Mouse (Mus musculus): ENCODE data around the gene Phlpp2. TPM values are rescaled to one million over a fixed set of nuclear protein-coding genes. Genes with fewer than 3 reads are reported as not detected.

The Phlpp2 gene
- polyA plus RNA-seq, 1 experiment from 2014 or later = 4.0 TPM

- ATAC-seq (ENCODE audit: insufficient number of reproducible peaks, insufficient read depth, low FRiP score, low TSS enrichment, low read depth) = no peak
- Histone ChIP-seq H3K27ac (no peak overlapping the region), H3K9ac (replicated peaks) (no peak overlapping the region), H3K4me1 (replicated peaks) (peaks cover 13% of the 10 kb centered on the region), H3K4me2 (no peak overlapping the region), H3K36me3 (no peaks in the 10 kb centered on the region), H3K4me3 (replicated peaks) (no peak overlapping the region), H3K27me3 (peaks cover 69% of the 10 kb centered on the region), H3K9me3 (no peaks in the 10 kb centered on the region)
- WGBS = 64% methylated on average over 4 of the region's 4 CpGs
Measured at GRCm38 (mm10) chr8:109964106-109964505, 95.8 kb downstream of the Phlpp2 start.

GRCm38 (mm10) chr8:109968837-109969236 is 100.5 kb downstream of the Phlpp2 start:
- no peak for ATAC-seq (ENCODE audit: insufficient number of reproducible peaks, insufficient read depth, low FRiP score, low TSS enrichment, low read depth)
- Histone ChIP-seq H3K4me3 (replicated peaks) (no peak overlapping the region), H3K9me3 (no peaks in the 10 kb centered on the region), H3K9ac (replicated peaks) (no peak overlapping the region), H3K27ac (no peak overlapping the region), H3K4me2 (no peak overlapping the region), H3K27me3 (peaks cover 45% of the 10 kb centered on the region), H3K4me1 (replicated peaks) (no peaks in the 10 kb centered on the region), H3K36me3 (no peaks in the 10 kb centered on the region)
- 55% methylated on average over 10 of the region's 10 CpGs for WGBS

DNA sequence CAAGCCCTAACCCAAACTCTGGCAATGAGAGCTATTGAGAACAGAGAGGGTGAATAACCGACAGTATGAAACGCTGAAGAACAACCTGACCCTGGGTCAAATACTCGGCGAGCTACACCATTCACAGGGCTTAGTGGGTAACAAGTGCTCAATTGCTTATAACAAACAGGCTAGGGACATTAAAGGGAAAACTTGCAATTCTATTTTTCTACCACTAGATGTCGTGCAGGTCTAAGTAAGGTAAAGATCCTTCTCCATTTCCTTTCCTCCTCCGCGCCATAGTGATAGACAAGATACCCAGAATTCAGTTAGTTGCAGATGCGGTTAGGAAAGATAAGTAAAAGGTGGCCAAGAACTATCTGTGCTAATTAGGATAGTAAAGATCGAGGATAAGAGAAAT is 102.0 kb downstream of the Phlpp2 start:
- H3K4me1 ChIP-seq (replicated peaks) = no peaks in the 10 kb centered on the region
- no peak for ATAC-seq (ENCODE audit: insufficient number of reproducible peaks, insufficient read depth, low FRiP score, low TSS enrichment, low read depth)
- no peaks in the 10 kb centered on the region for H3K9me3 ChIP-seq
- no peak overlapping the region for H3K9ac ChIP-seq (replicated peaks)
- WGBS = 11% methylated on average over 9 of the region's 9 CpGs
- H3K36me3 ChIP-seq = no peaks in the 10 kb centered on the region
- H3K4me2 ChIP-seq = no peak overlapping the region
- no peak overlapping the region for H3K27ac ChIP-seq
- no peak overlapping the region for H3K4me3 ChIP-seq (replicated peaks)
- H3K27me3 ChIP-seq = peaks cover 39% of the 10 kb centered on the region

GRCm38 (mm10) chr8:109972901-109973300 is 104.6 kb downstream of the Phlpp2 start:
- H3K4me1 ChIP-seq (replicated peaks) = no peaks in the 10 kb centered on the region
- H3K9ac ChIP-seq (replicated peaks) = no peak overlapping the region
- ATAC-seq (ENCODE audit: insufficient number of reproducible peaks, insufficient read depth, low FRiP score, low TSS enrichment, low read depth) = no peak
- peaks cover 9% of the 10 kb centered on the region for H3K9me3 ChIP-seq
- no peak overlapping the region for H3K27ac ChIP-seq
- H3K36me3 ChIP-seq = no peaks in the 10 kb centered on the region
- 83% methylated on average over 4 of the region's 4 CpGs for WGBS
- no peak overlapping the region for H3K4me2 ChIP-seq
- no peak overlapping the region for H3K4me3 ChIP-seq (replicated peaks)
- peaks cover 33% of the 10 kb centered on the region for H3K27me3 ChIP-seq

DNA sequence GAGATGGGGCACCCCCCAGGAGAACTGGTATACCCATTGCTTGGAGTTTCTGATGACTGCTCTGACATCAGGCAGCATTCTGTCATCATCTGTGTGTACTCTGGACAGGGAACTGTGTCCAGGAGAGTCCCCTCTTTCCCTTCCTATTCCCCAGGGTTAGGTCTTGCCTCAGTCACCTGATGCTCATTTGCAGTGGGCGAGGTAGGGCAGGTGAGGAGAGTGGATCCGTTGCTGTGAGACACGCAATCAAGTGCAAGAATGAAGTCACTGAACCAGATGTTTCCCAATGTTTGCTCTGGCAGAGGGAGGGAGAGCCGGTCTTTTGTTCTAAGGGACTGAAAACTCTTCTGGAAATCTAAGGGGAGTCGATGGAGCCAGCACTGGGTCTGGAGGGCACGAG is 111.0 kb downstream of the Phlpp2 start:
- Histone ChIP-seq H3K27me3 (peaks cover 13% of the 10 kb centered on the region; the same call in 1 of the 2 replicates), H3K9ac (replicated peaks) (no peak overlapping the region), H3K4me2 (no peak overlapping the region), H3K4me1 (replicated peaks) (0 out of 2 replicates have a peak, but pooled peaks cover 3% of the 10 kb centered on the region), H3K4me3 (replicated peaks) (no peak overlapping the region), H3K36me3 (no peaks in the 10 kb centered on the region), H3K9me3 (peaks cover 9% of the 10 kb centered on the region), H3K27ac (no peak overlapping the region)
- WGBS = 89% methylated on average over 6 of the region's 6 CpGs
- no peak for ATAC-seq (ENCODE audit: insufficient number of reproducible peaks, insufficient read depth, low FRiP score, low TSS enrichment, low read depth)

- Histone ChIP-seq H3K27ac (no peak overlapping the region), H3K4me2 (no peak overlapping the region), H3K4me3 (replicated peaks) (no peak overlapping the region), H3K9ac (replicated peaks) (no peak overlapping the region), H3K9me3 (no peaks in the 10 kb centered on the region), H3K27me3 (peaks cover 13% of the 10 kb centered on the region; the same call in 1 of the 2 replicates), H3K4me1 (replicated peaks) (0 out of 2 replicates have a peak, but pooled peaks cover 3% of the 10 kb centered on the region), H3K36me3 (no peaks in the 10 kb centered on the region)
- WGBS = 76% methylated on average over 15 of the region's 15 CpGs
- no peak for ATAC-seq (ENCODE audit: insufficient number of reproducible peaks, insufficient read depth, low FRiP score, low TSS enrichment, low read depth)
Measured at GRCm38 (mm10) chr8:109982386-109983105, 114.2 kb downstream of the Phlpp2 start.

GRCm38 (mm10) chr8:109983944-109984343 is 115.6 kb downstream of the Phlpp2 start:
- H3K4me2 ChIP-seq = no peak overlapping the region
- 52% methylated on average over 5 of the region's 5 CpGs for WGBS
- H3K4me3 ChIP-seq (replicated peaks) = no peak overlapping the region
- no peak overlapping the region for H3K27ac ChIP-seq
- no peaks in the 10 kb centered on the region for H3K36me3 ChIP-seq
- H3K27me3 ChIP-seq = peaks cover 13% of the 10 kb centered on the region; the same call in 1 of the 2 replicates
- no peak overlapping the region for H3K9ac ChIP-seq (replicated peaks)
- no peak for ATAC-seq (ENCODE audit: insufficient number of reproducible peaks, insufficient read depth, low FRiP score, low TSS enrichment, low read depth)
- no peaks in the 10 kb centered on the region for H3K9me3 ChIP-seq
- 0 out of 2 replicates have a peak, but pooled peaks cover 3% of the 10 kb centered on the region for H3K4me1 ChIP-seq (replicated peaks)

DNA sequence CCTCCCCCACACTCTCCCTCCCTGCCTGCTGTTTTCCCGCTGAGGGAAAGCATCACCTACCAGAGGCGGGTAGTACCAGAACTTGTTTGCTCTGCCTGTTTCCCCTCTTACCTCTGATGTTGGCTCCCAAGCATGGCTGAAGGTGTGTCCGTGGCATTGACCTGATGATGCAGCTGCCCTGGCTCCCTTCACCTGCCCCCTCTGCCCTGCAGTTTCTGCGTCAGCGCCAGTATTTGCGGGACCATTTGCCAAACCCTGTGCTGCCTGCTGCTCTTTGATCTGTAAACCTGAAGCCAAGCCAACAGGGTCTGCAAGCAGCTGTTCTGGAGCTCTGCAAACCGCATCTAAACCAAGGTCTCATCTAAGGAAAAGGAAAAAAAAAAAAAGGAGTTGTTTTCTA is 118.0 kb downstream of the Phlpp2 start:
- Histone ChIP-seq H3K4me2 (no peak overlapping the region), H3K27me3 (peaks cover 5% of the 10 kb centered on the region; the same call in 1 of the 2 replicates), H3K4me1 (replicated peaks) (0 out of 2 replicates have a peak, but pooled peaks cover 3% of the 10 kb centered on the region), H3K36me3 (no peaks in the 10 kb centered on the region), H3K9me3 (no peaks in the 10 kb centered on the region), H3K9ac (replicated peaks) (no peak overlapping the region), H3K4me3 (replicated peaks) (no peak overlapping the region), H3K27ac (no peak overlapping the region)
- 55% methylated on average over 7 of the region's 7 CpGs for WGBS
- ATAC-seq (ENCODE audit: insufficient number of reproducible peaks, insufficient read depth, low FRiP score, low TSS enrichment, low read depth) = no peak

DNA sequence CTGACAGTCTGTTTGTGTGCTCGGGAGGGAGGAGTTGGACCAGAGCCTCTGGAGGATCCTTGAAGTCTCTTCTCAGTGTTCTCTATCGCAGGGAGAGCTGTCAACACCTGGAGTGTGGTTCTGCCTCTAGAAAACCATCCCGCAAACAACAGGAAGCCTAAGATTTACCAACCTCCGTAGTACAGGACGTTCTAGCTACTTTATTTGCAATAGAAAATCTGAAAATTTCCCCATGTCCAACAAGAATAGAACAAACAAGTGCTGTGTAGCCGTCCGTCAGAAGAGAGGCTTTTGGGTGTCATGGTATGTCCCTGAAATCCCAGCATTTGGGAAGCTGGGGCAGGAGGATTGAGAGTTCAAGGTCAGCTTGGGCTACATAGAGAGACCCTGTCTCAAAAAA is 119.4 kb downstream of the Phlpp2 start:
- Histone ChIP-seq H3K9me3 (no peaks in the 10 kb centered on the region), H3K27ac (no peak overlapping the region), H3K4me3 (replicated peaks) (no peak overlapping the region), H3K36me3 (no peaks in the 10 kb centered on the region), H3K4me1 (replicated peaks) (0 out of 2 replicates have a peak, but pooled peaks cover 3% of the 10 kb centered on the region), H3K9ac (replicated peaks) (no peak overlapping the region), H3K27me3 (peaks cover 5% of the 10 kb centered on the region; the same call in 1 of the 2 replicates), H3K4me2 (no peak overlapping the region)
- WGBS = 82% methylated on average over 7 of the region's 7 CpGs
- ATAC-seq (ENCODE audit: insufficient number of reproducible peaks, insufficient read depth, low FRiP score, low TSS enrichment, low read depth) = no peak

DNA sequence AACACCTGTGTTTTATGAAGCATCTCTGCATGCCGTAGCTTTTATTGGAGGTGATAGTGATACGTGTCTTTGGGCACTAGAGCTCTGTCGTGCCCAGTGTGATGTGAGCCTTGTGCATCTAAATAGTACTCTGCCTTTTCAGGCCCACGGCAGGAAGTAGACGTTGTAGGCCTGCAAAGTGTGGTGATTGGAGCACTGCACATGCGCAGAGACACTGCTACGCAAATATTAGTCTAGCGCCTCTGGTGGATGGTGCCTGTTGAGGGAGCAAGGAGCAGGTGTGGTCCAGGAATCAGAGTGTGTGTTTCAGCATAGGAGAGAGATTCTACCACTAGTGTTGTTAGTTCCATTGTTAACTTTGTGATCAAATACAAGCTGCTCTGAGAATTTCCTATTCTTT is 120.8 kb downstream of the Phlpp2 start:
- no peak overlapping the region for H3K9ac ChIP-seq (replicated peaks)
- H3K27ac ChIP-seq = no peak overlapping the region
- H3K9me3 ChIP-seq = no peaks in the 10 kb centered on the region
- H3K36me3 ChIP-seq = no peaks in the 10 kb centered on the region
- WGBS = 86% methylated on average over 8 of the region's 8 CpGs
- H3K4me1 ChIP-seq (replicated peaks) = 0 out of 2 replicates have a peak, but pooled peaks cover under 1% of the 10 kb centered on the region
- ATAC-seq (ENCODE audit: insufficient number of reproducible peaks, insufficient read depth, low FRiP score, low TSS enrichment, low read depth) = no peak
- no peaks in the 10 kb centered on the region for H3K27me3 ChIP-seq
- no peak overlapping the region for H3K4me3 ChIP-seq (replicated peaks)
- no peak overlapping the region for H3K4me2 ChIP-seq

DNA sequence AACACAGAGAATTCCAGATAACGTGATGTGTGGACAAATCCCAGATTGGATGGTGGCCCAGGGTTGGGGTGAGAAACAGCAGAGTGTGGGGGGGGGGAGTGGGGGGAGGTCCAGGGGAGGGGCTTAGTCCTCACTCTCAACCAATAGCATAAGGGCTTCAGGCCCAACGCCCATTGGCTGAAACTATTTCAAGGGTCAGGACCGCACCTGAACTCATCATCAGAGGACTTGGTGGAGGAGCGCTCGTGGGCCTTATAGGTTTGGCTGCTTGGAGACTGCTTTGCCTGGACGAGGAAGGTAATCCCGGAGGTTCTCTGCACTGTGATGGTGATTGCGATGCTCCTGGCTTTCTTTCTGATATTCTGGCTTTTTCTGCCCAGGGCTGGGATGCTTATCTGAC is 121.9 kb downstream of the Phlpp2 start, which contains the start of gene Tat:
Gene Tat (plus strand): TSS at position 214 of the 400 bp plus-strand sequence.
- Histone ChIP-seq H3K27ac (no peak within 1 kb of the TSS), H3K27me3 (no peaks in the 10 kb centered on the region), H3K9me3 (no peaks in the 10 kb centered on the region), H3K36me3 (no peaks in the 10 kb centered on the region), H3K4me3 (replicated peaks) (no peak within 1 kb of the TSS), H3K9ac (replicated peaks) (no peak within 1 kb of the TSS), H3K4me1 (replicated peaks) (no peaks in the 10 kb centered on the region), H3K4me2 (no peak within 1 kb of the TSS)
- 80% methylated on average over 8 of the region's 8 CpGs for WGBS
- ATAC-seq (ENCODE audit: insufficient number of reproducible peaks, insufficient read depth, low FRiP score, low TSS enrichment, low read depth) = no peak

DNA sequence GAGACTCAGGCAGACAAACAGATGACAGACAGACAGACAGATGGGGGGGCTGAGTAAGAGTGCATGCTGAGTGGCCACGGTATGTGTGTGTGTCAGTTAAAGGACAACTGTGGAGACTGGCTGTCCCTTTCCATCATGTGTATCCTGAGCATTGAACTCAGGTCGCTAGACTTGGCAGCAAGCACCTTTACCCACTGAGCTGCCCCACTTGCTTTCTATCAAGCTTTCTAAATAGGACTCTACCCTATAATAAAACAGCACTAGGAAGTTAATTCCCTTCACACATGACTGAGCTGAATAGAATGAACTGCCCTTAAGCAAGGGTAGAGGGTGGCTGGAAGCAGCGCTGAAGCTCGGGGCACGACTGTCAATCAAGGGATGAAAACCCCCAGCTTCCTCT is 123.8 kb downstream of the Phlpp2 start:
- Histone ChIP-seq H3K4me1 (replicated peaks) (no peaks in the 10 kb centered on the region), H3K27ac (no peak overlapping the region), H3K36me3 (no peaks in the 10 kb centered on the region), H3K9me3 (no peaks in the 10 kb centered on the region), H3K4me3 (replicated peaks) (no peak overlapping the region), H3K9ac (replicated peaks) (no peak overlapping the region), H3K4me2 (no peak overlapping the region), H3K27me3 (no peaks in the 10 kb centered on the region)
- 81% methylated on average over 5 of the region's 5 CpGs for WGBS
- no peak for ATAC-seq (ENCODE audit: insufficient number of reproducible peaks, insufficient read depth, low FRiP score, low TSS enrichment, low read depth)

All from limb, embryonic 12.5 days (tissue).